Mouse (Mus musculus): ENCODE measurements at regions not wholly inside any gene's neighbourhood (a gene's known extent, or its start where the extent isn't known, plus 50 kb on each side); places are given as distances from the start of the nearest gene placed in this dataset.

DNA sequence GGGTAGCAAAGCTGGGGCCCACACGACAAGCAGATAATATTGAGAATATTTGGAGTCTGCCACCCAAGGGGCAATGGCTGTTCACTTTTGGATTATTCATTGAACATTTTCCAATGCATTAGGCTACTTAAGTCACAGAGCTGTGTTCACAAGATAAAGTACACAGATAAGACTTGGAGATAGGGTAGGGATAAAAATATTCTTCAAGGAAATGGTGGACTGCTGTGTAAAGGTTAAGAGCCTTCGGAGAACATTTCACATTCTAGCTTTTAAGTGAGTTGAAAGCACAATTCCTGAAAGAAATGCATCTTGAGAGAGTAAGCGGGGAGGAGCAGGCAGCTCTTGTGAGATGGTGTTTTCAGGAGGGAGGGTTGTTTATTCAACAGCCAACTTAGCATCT lies 92.3 kb upstream of the Mbip start:
- WGBS = 88% methylated on average over 3 of the region's 3 CpGs
- Histone ChIP-seq H3K9me3 (no peaks in the 10 kb centered on the region), H3K27ac (no peak overlapping the region), H3K27me3 (ENCODE audit: insufficient read depth, poor library complexity, severe bottlenecking) (peaks cover 52% of the 10 kb centered on the region), H3K4me1 (replicated peaks) (peaks cover 19% of the 10 kb centered on the region), H3K36me3 (no peaks in the 10 kb centered on the region), H3K4me3 (no peak overlapping the region)
- no peak for DNase-seq (ENCODE audit: low spot score)

DNA sequence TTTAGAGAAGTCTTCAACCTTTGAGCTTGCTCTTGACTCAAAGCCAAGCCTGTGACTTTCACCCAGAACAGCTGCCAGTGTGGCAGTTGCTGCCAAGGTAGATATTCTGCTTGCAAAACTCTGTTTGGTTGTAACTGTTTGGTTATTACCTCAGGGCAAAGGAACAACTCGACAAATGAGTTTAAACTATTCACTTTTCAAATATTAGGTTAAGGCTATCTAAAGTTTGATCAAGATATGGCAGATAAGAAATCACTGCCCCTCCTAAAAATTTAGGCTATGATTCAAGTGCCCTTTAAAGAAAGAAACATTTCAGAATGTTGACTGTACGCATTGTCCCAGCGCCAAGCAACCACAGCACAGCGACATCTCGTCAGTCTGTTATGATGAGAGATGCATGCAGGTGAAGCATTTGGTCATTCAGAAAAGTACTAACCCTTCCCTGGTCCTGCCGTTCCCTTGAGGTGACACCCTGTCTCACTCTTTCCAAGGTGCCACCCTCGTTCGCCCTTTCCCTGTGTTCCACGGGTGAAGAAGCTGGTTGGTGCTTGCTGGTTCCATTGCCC lies 81.1 kb upstream of the Mbip start:
- no peak overlapping the region for H3K4me3 ChIP-seq
- no peaks in the 10 kb centered on the region for H3K36me3 ChIP-seq
- no peak overlapping the region for H3K27ac ChIP-seq
- H3K9me3 ChIP-seq = no peaks in the 10 kb centered on the region
- 87% methylated on average over 9 of the region's 9 CpGs for WGBS
- peaks cover 7% of the 10 kb centered on the region; the same call in 1 of the 2 replicates for H3K27me3 ChIP-seq (ENCODE audit: insufficient read depth, poor library complexity, severe bottlenecking)
- DNase-seq (ENCODE audit: low spot score) = no peak
- H3K4me1 ChIP-seq (replicated peaks) = no peaks in the 10 kb centered on the region

GRCm38 (mm10) chr12:56416106-56416505 lies 70.4 kb upstream of the Mbip start:
- H3K9me3 ChIP-seq = no peaks in the 10 kb centered on the region
- H3K36me3 ChIP-seq = no peaks in the 10 kb centered on the region
- no peaks in the 10 kb centered on the region for H3K4me1 ChIP-seq (replicated peaks)
- H3K4me3 ChIP-seq = no peak overlapping the region
- DNase-seq (ENCODE audit: low spot score) = no peak
- no peaks in the 10 kb centered on the region for H3K27me3 ChIP-seq (ENCODE audit: insufficient read depth, poor library complexity, severe bottlenecking)
- WGBS = 90% methylated on average over 7 of the region's 7 CpGs
- H3K27ac ChIP-seq = no peak overlapping the region

DNA sequence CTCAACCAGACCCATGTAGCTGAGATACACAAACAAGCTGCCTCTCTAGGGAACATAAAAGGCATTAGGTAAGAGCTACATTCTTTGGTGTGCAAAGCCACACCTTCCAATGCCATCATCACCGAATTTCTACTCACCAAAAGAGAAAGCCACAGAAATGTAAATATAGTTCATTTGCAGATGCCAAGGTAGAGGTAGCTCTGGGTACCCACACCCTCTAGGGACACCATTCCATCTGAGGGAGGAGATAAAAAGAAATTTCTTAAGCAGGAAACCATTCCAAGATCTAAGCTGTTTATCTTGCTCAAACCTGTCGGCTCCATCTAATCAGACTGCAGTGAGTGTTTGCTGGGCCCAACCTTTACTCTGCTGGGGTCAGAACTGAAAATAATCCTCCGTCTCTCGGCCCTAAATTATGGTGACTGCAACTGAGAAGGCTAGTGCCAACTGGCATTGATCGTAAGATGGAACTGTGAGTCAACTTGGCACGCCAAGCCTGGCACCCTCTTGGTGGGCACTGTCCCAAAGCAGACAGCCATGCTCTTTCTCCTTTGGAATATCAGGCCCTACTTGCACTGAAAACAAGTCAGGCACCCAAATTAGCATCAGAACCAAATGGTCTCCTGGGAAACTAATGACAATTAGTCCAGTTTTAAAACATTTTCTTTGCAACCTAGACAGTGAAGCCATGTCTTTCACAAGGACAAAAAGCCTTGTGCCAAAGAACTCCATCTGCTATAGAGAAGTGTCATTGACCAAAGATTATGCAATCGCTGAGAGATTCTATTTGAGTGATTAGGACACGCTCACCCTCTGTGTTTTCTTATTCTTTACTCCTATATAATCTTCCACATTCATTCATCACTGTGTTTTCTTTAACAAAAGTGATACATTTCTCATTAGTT lies 69.4 kb upstream of the Mbip start:
- Histone ChIP-seq H3K4me3 (no peak overlapping the region), H3K27ac (no peak overlapping the region), H3K36me3 (no peaks in the 10 kb centered on the region), H3K9me3 (no peaks in the 10 kb centered on the region), H3K27me3 (ENCODE audit: insufficient read depth, poor library complexity, severe bottlenecking) (no peaks in the 10 kb centered on the region), H3K4me1 (replicated peaks) (no peaks in the 10 kb centered on the region)
- 82% methylated on average over 8 of the region's 8 CpGs for WGBS
- DNase-seq (ENCODE audit: low spot score) = no peak

DNA sequence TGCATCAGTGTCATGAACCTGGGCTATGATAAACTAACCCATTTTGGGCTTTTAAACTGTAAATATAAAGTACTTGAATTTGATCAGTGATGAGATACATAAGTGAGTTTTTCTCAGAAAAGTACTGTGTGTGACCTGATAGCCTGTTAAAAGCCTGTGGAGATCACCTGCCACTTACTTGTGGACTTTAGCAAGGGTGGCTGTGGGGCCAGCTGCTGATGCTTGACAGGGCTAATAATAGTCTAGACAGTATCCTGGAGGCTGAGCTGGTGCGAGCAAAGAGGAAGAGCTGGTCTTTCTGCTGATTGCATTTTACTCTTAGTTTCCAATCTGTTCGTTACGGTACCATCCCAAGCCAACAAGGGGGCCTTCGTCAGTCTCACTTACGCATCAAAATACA lies 60.0 kb upstream of the Mbip start:
- DNase-seq (ENCODE audit: low spot score) = no peak
- no peaks in the 10 kb centered on the region for H3K36me3 ChIP-seq
- H3K4me1 ChIP-seq (replicated peaks) = no peaks in the 10 kb centered on the region; the same call in 1 of the 2 replicates
- H3K9me3 ChIP-seq = no peaks in the 10 kb centered on the region
- H3K27ac ChIP-seq = no peak overlapping the region
- 91% methylated on average over 5 of the region's 5 CpGs for WGBS
- H3K27me3 ChIP-seq (ENCODE audit: insufficient read depth, poor library complexity, severe bottlenecking) = peaks cover 20% of the 10 kb centered on the region
- no peak overlapping the region for H3K4me3 ChIP-seq

DNA sequence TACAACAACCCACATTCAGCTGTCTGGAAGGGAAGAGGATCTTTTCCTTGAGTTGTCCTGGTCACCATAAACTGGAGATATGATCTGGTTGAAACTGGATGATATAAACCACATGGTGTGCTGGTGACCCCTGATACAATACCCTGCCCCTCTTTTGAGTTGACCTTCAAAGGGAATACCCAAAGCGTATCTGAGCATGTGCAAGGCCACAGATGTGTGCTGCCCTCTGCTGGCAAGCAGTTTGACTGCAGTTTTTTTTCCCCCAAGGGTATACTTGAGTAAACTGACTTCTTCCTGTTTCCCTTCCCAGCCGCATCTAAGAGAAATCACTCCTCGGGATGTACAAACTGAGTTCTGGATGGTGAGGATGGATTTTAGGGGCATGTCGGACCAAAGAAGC lies 59.1 kb upstream of the Mbip start:
- no peaks in the 10 kb centered on the region for H3K9me3 ChIP-seq
- H3K4me1 ChIP-seq (replicated peaks) = no peaks in the 10 kb centered on the region; the same call in 1 of the 2 replicates
- peak; percentile 68 for DNase-seq (ENCODE audit: low spot score)
- no peak overlapping the region for H3K27ac ChIP-seq
- peaks cover 20% of the 10 kb centered on the region for H3K27me3 ChIP-seq (ENCODE audit: insufficient read depth, poor library complexity, severe bottlenecking)
- H3K36me3 ChIP-seq = no peaks in the 10 kb centered on the region
- 43% methylated on average over 4 of the region's 4 CpGs for WGBS
- H3K4me3 ChIP-seq = no peak overlapping the region

DNA sequence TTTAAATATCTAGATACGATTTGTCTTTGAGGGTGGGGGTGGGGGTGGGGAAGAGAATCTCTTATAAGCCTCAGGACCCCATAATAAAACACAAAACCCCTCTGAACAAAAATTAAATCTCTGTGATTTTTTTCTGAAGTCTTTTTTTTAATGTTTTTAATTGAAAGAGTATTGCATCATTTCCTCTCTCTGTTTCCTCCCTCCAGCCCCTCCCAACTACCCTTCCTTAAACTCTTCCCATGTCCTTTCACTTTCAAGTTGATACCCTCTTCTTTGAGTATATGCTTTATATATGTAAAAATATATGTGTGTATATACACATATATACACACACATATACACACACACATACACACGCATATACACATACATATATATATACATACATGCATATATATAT lies 58.6 kb upstream of the Mbip start:
- Histone ChIP-seq H3K9me3 (no peaks in the 10 kb centered on the region), H3K4me1 (replicated peaks) (no peaks in the 10 kb centered on the region; the same call in 1 of the 2 replicates), H3K27me3 (ENCODE audit: insufficient read depth, poor library complexity, severe bottlenecking) (peaks cover 20% of the 10 kb centered on the region), H3K36me3 (no peaks in the 10 kb centered on the region), H3K27ac (no peak overlapping the region), H3K4me3 (no peak overlapping the region)
- 83% methylated on average over 2 of the region's 2 CpGs for WGBS
- DNase-seq (ENCODE audit: low spot score) = no peak

GRCm38 (mm10) chr12:56403626-56404025 lies 57.9 kb upstream of the Mbip start:
- WGBS = 82% methylated on average over 6 of the region's 6 CpGs
- Histone ChIP-seq H3K36me3 (no peaks in the 10 kb centered on the region), H3K9me3 (no peaks in the 10 kb centered on the region), H3K27me3 (ENCODE audit: insufficient read depth, poor library complexity, severe bottlenecking) (peaks cover 20% of the 10 kb centered on the region), H3K4me3 (no peak overlapping the region), H3K4me1 (replicated peaks) (no peaks in the 10 kb centered on the region; the same call in 1 of the 2 replicates), H3K27ac (no peak overlapping the region)
- no peak for DNase-seq (ENCODE audit: low spot score)

DNA sequence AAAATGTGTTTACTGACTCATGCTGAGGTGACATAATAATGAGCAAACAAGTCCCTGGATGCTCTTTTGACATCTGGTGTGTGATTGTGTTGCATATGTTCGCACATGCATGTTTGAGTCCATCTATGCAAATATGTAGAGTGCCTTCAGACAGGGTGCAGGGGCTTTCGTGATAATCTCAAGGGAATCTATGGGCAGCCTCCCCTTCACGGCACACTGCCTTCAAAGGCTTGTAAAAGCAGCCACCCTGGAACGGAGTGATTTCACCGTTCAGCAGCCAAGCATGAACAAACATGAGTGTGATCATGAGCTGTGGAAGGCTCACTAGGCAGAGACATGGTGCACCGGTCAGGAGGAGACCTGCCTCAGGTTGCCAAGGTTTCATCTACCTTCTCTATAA lies 57.1 kb upstream of the Mbip start:
- 65% methylated on average over 6 of the region's 6 CpGs for WGBS
- H3K27me3 ChIP-seq (ENCODE audit: insufficient read depth, poor library complexity, severe bottlenecking) = peaks cover 20% of the 10 kb centered on the region
- no peaks in the 10 kb centered on the region for H3K36me3 ChIP-seq
- no peaks in the 10 kb centered on the region for H3K9me3 ChIP-seq
- no peak for DNase-seq (ENCODE audit: low spot score)
- H3K4me1 ChIP-seq (replicated peaks) = no peaks in the 10 kb centered on the region; the same call in 1 of the 2 replicates
- H3K4me3 ChIP-seq = no peak overlapping the region
- no peak overlapping the region for H3K27ac ChIP-seq

DNA sequence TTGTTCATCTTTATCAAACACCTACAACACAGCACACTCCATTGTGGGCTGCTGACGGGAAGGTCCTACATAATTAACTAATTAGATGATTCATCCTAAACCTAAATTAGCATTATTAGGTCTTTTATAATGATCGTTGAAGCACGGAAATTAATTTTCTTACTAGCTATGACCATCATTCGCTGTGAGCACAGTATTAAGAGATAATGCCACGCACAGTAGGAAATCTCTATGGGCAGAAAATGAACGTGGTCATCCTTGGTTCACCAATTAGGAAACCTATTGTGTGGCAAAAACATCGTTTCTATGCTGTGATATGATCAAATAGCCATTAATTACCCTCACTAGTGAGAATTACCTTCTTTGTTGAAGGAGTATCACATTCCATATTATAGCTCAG lies 56.4 kb upstream of the Mbip start:
- Histone ChIP-seq H3K4me1 (replicated peaks) (no peaks in the 10 kb centered on the region; the same call in 1 of the 2 replicates), H3K36me3 (no peaks in the 10 kb centered on the region), H3K9me3 (no peaks in the 10 kb centered on the region), H3K27ac (no peak overlapping the region), H3K4me3 (no peak overlapping the region), H3K27me3 (ENCODE audit: insufficient read depth, poor library complexity, severe bottlenecking) (peaks cover 18% of the 10 kb centered on the region)
- no peak for DNase-seq (ENCODE audit: low spot score)
- WGBS = 64% methylated on average over 7 of the region's 7 CpGs
